8 mouse cellular contexts compared by ENCODE assay signal in genomic region chr1:75398761-75399402, GRCm38 (mm10). TPM values are rescaled to one million over a fixed set of nuclear protein-coding genes. Genes with fewer than 3 reads are reported as not detected.
A peak's percentile ranks its signal among the peaks of the same experiment; 100 is the strongest.
DNase-seq lines count a peak whose midpoint lies in the region; ATAC-seq and TF ChIP-seq lines count a peak whose summit lies in the region.

No protein-coding gene starts in this region.

- no peak for TF ChIP-seq EP300 in CH12.LX (IDR thresholded peaks at IDR 0.05; ENCODE audit: low read length)
- TF ChIP-seq EP300 in heart, adult 2 months (IDR thresholded peaks at IDR 0.05; ENCODE audit: insufficient read depth, low read depth, low read length), result peak; percentile 71; the same call in 1 of the 2 replicates
- TF ChIP-seq EP300 in liver, postnatal 0 days (IDR thresholded peaks at IDR 0.05; ENCODE audit: low read depth), result no peak

- H3K4me3 ChIP-seq in CH12.LX (replicated peaks in 1 of 3; ENCODE audit: low read depth in 2 of 3, low read length in 2 of 3, poor library complexity in 1 of 3), result peak overlapping the region in 1 of 3 experiments; percentile 2
- no peak overlapping the region for H3K4me3 ChIP-seq in cortical plate, adult 2 months (ENCODE audit: insufficient read depth, low read length)
- no peak overlapping the region for H3K4me3 ChIP-seq in heart, adult 2 months
- no peak overlapping the region for H3K4me3 ChIP-seq in intestine, postnatal 0 days (ENCODE audit: low read depth, low read length)
- no peak overlapping the region for H3K4me3 ChIP-seq in liver, postnatal 0 days (ENCODE audit: low read depth, low read length)
- H3K4me3 ChIP-seq in neural tube, embryonic 14.5 days (ENCODE audit: low read depth, low read length), result no peak overlapping the region

- no peak for TF ChIP-seq POLR2A in CH12.LX (IDR thresholded peaks at IDR 0.05; ENCODE audit: low read depth, low read length)
- no peak for TF ChIP-seq POLR2A in cortical plate, adult 2 months (IDR thresholded peaks at IDR 0.05; ENCODE audit: extremely low read depth, insufficient read depth, low read length)
- peak; percentile 55; the same call in 1 of the 2 replicates for TF ChIP-seq POLR2A in heart, adult 2 months (IDR thresholded peaks at IDR 0.05; ENCODE audit: insufficient read depth, low read depth, low read length)

- TF ChIP-seq RAD21 in CH12.LX (IDR thresholded peaks at IDR 0.05; ENCODE audit: low read depth, low read length), result peak; percentile 39

- H3K9me3 ChIP-seq in CH12.LX (replicated peaks; ENCODE audit: low read length), result no peaks in the 10 kb centered on the region
- no peaks in the 10 kb centered on the region for H3K9me3 ChIP-seq in intestine, postnatal 0 days (ENCODE audit: control insufficient read depth)
- no peaks in the 10 kb centered on the region for H3K9me3 ChIP-seq in liver, postnatal 0 days (ENCODE audit: low read length)
- no peaks in the 10 kb centered on the region for H3K9me3 ChIP-seq in neural tube, embryonic 14.5 days (ENCODE audit: control insufficient read depth, low read length)

- dilution Hi-C loops in CH12.LX (cut with MboI; ENCODE audit: extremely low pct_ligation_motif_present, extremely low pct_unique_long_range_greater_than_20kb, low sequenced_read_pairs), result no loop called here

- in situ Hi-C loops in CH12.LX (cut with MboI; ENCODE audit: low pct_ligation_motif_present, low pct_unique_long_range_greater_than_20kb, low sequenced_read_pairs), result no loop called here

- peaks cover 18 to 43% of the 10 kb centered on the region in 2 experiments for H3K4me1 ChIP-seq in CH12.LX (ENCODE audit: control insufficient read depth in 1 of 2, insufficient read depth in 2 of 2)
- peaks cover 5% of the 10 kb centered on the region; the same call in 1 of the 2 replicates for H3K4me1 ChIP-seq in cortical plate, adult 2 months (ENCODE audit: control insufficient read depth, insufficient read depth, low read length)
- H3K4me1 ChIP-seq in heart, adult 2 months (ENCODE audit: control insufficient read depth, insufficient read depth, low read length), result peaks cover 7% of the 10 kb centered on the region; the same call in 1 of the 2 replicates
- no peaks in the 10 kb centered on the region for H3K4me1 ChIP-seq in intestine, postnatal 0 days (replicated peaks; ENCODE audit: control insufficient read depth, insufficient read depth, low read length)
- H3K4me1 ChIP-seq in liver, postnatal 0 days (ENCODE audit: insufficient read depth), result peaks cover 5% of the 10 kb centered on the region
- H3K4me1 ChIP-seq in neural tube, embryonic 14.5 days (ENCODE audit: control insufficient read depth, insufficient read depth, low read length), result peaks cover 22% of the 10 kb centered on the region

- ATAC-seq in activated CD4-positive, CD25-positive, alpha-beta regulatory T cell, adult 4 months, result peak; percentile 65
- ATAC-seq in intestine, postnatal 0 days, result peak; percentile 70
- ATAC-seq in liver, postnatal 0 days, result peak; percentile 81
- ATAC-seq in neural tube, embryonic 14.5 days (ENCODE audit: low read depth), result peak; percentile 38; the same call in 1 of the 2 replicates
- ATAC-seq in monocyte, adult 5-6 weeks (replicated peaks; ENCODE audit: insufficient number of reproducible peaks, low FRiP score, low TSS enrichment, poor library complexity, severe bottlenecking), result no peak

- peaks cover 22 to 57% of the 10 kb centered on the region in 2 experiments for H3K36me3 ChIP-seq in CH12.LX (replicated peaks in 1 of 2; ENCODE audit: control insufficient read depth in 1 of 2, insufficient read depth in 1 of 2, low read length in 1 of 2)
- H3K36me3 ChIP-seq in heart, adult 2 months (ENCODE audit: control insufficient read depth, insufficient read depth, low read length), result peaks cover 5% of the 10 kb centered on the region
- peaks cover 17% of the 10 kb centered on the region for H3K36me3 ChIP-seq in intestine, postnatal 0 days (ENCODE audit: control insufficient read depth, insufficient read depth)
- H3K36me3 ChIP-seq in liver, postnatal 0 days (replicated peaks; ENCODE audit: insufficient read depth, low read length), result no peaks in the 10 kb centered on the region
- peaks cover 10% of the 10 kb centered on the region; the same call in 1 of the 2 replicates for H3K36me3 ChIP-seq in neural tube, embryonic 14.5 days (ENCODE audit: control insufficient read depth, insufficient read depth, low read length)

- no peaks in the 10 kb centered on the region for H3K27me3 ChIP-seq in CH12.LX (replicated peaks)
- H3K27me3 ChIP-seq in heart, adult 2 months (ENCODE audit: control insufficient read depth, insufficient read depth, low read length), result no peaks in the 10 kb centered on the region
- no peaks in the 10 kb centered on the region for H3K27me3 ChIP-seq in intestine, postnatal 0 days (replicated peaks; ENCODE audit: control insufficient read depth, insufficient read depth, low read length)
- H3K27me3 ChIP-seq in liver, postnatal 0 days (ENCODE audit: insufficient read depth, low read length), result no peaks in the 10 kb centered on the region
- H3K27me3 ChIP-seq in neural tube, embryonic 14.5 days (ENCODE audit: control insufficient read depth, insufficient read depth, low read length), result no peaks in the 10 kb centered on the region

- peak; percentile 78 for DNase-seq in CH12.LX (ENCODE audit: extremely low read depth)
- DNase-seq in heart, adult 2 months, result peak; percentile 66 to 87
- DNase-seq in liver, postnatal 0 days, result peak; percentile 73

- no peaks in the 10 kb centered on the region for H3K79me2 ChIP-seq in CH12.LX (replicated peaks; ENCODE audit: control insufficient read depth, extremely low read depth, insufficient read depth, poor library complexity, severe bottlenecking)
- H3K79me2 ChIP-seq in heart, adult 2 months (replicated peaks; ENCODE audit: control insufficient read depth, insufficient read depth, low read length), result no peaks in the 10 kb centered on the region

- peak; percentile 73 to 78 for TF ChIP-seq CTCF in CH12.LX (conservative IDR thresholded peaks at IDR 0.05 in 1 of 2, IDR thresholded peaks at IDR 0.05 in 1 of 2; ENCODE audit: low read depth in 2 of 2, low read length in 2 of 2)
- TF ChIP-seq CTCF in cortical plate, adult 2 months (IDR thresholded peaks at IDR 0.05; ENCODE audit: extremely low read depth, insufficient read depth, low read length), result peak; percentile 45
- TF ChIP-seq CTCF in heart, adult 2 months (IDR thresholded peaks at IDR 0.05), result peak; percentile 89
- TF ChIP-seq CTCF in intestine, postnatal 0 days (IDR thresholded peaks at IDR 0.05; ENCODE audit: low read depth), result peak; percentile 88
- TF ChIP-seq CTCF in liver, postnatal 0 days (IDR thresholded peaks at IDR 0.05; ENCODE audit: low read depth), result peak; percentile 74

- no peak overlapping the region; the same call in 1 of the 2 replicates for H3K4me2 ChIP-seq in CH12.LX (ENCODE audit: insufficient read depth, low read depth, poor library complexity, severe bottlenecking)
- H3K4me2 ChIP-seq in intestine, postnatal 0 days (replicated peaks; ENCODE audit: low read depth), result no peak overlapping the region
- H3K4me2 ChIP-seq in liver, postnatal 0 days (ENCODE audit: low read depth, low read length), result no peak overlapping the region
- no peak overlapping the region for H3K4me2 ChIP-seq in neural tube, embryonic 14.5 days (ENCODE audit: low read depth, low read length)

- H3K9ac ChIP-seq in CH12.LX (ENCODE audit: insufficient read depth, low read depth), result no peak overlapping the region
- peak overlapping the region; percentile 43 for H3K9ac ChIP-seq in heart, adult 2 months (ENCODE audit: low read depth, low read length)
- H3K9ac ChIP-seq in intestine, postnatal 0 days (ENCODE audit: low read depth, low read length), result no peak overlapping the region
- no peak overlapping the region for H3K9ac ChIP-seq in liver, postnatal 0 days (replicated peaks)
- H3K9ac ChIP-seq in neural tube, embryonic 14.5 days (replicated peaks; ENCODE audit: low read depth, low read length), result no peak overlapping the region

- intact Hi-C loops in heart, adult 2 months (cut with DNase I), result loop anchor here (10.0 kb wide), 1 partner anchor 54 kb away; no protein-coding TSS in a partner anchor

- WGBS in heart, adult 2 months, result 18% methylated on average over 9 of the region's 9 CpGs
- WGBS in intestine, postnatal 0 days, result 17% methylated on average over 9 of the region's 9 CpGs
- WGBS in liver, postnatal 0 days (ENCODE audit: insufficient replicate concordance), result 8% methylated on average over 9 of the region's 9 CpGs
- WGBS in neural tube, embryonic 14.5 days, result 15% methylated on average over 9 of the region's 9 CpGs

- no peak overlapping the region for H3K27ac ChIP-seq in CH12.LX (ENCODE audit: insufficient read depth, low read depth)
- H3K27ac ChIP-seq in cortical plate, adult 2 months (ENCODE audit: insufficient read depth, low read length), result peak overlapping the region; percentile 28; the same call in 1 of the 2 replicates
- peak overlapping the region; percentile 95 for H3K27ac ChIP-seq in heart, adult 2 months
- H3K27ac ChIP-seq in intestine, postnatal 0 days (ENCODE audit: low read depth, low read length), result peak overlapping the region; percentile 42
- H3K27ac ChIP-seq in liver, postnatal 0 days (ENCODE audit: low read depth), result 0 out of 2 replicates have a peak overlapping the region, but pooled peaks have one; percentile 12
- peak overlapping the region; percentile 55; the same call in 1 of the 2 replicates for H3K27ac ChIP-seq in neural tube, embryonic 14.5 days (ENCODE audit: low read depth, low read length)

RNA-seq across cellular contexts. Expression of gene Speg, which starts 23.8 kb away (rescaled TPM):
- total RNA-seq in CH12.LX (2012; rRNA removed) (14.2 and 18.8 TPM in 2 replicates), CH12.LX (2014; rRNA removed) (13.0 and 13.1 TPM in 2 replicates)
- 30.7 and 31.7 TPM in 2 replicates for polyA plus RNA-seq in CH12.LX (2012; ENCODE audit: insufficient read length, low read depth)
- not detected for polyA plus RNA-seq in activated CD4-positive, CD25-positive, alpha-beta regulatory T cell, adult 4 months (2017; shearing (Covaris generic))
- 164 and 170 TPM in 2 replicates for polyA plus RNA-seq in cortical plate, adult 2 months (2012; rRNA removed)
- total RNA-seq in heart, adult 2 months (2021), result 100 to 1,000 TPM; 131 to 135 TPM
- polyA plus RNA-seq in heart, adult 2 months (2012; rRNA removed), result 94.0 and 109 TPM in 2 replicates
- 20.1 and 21.3 TPM in 2 replicates for polyA plus RNA-seq in intestine, postnatal 0 days (2015; fragmentation: Nextera tagmentation; extraction: Ambion mirVana)
- polyA plus RNA-seq in liver, postnatal 0 days (2015; fragmentation: Nextera tagmentation; extraction: Ambion mirVana), result 3.4 and 3.5 TPM in 2 replicates
- 19.5 and 20.8 TPM in 2 replicates for polyA plus RNA-seq in neural tube, embryonic 14.5 days (2014; fragmentation: Nextera tagmentation; extraction: Ambion mirVana)
- total RNA-seq in monocyte, adult 5-6 weeks (2017), result 0.49 TPM in 1 of 3 replicates, not detected in the others

RNA-seq across cellular contexts. Expression of gene Gmppa, which starts 36.8 kb away (rescaled TPM):
- 139 and 153 TPM in 2 replicates for total RNA-seq in CH12.LX (2012; rRNA removed)
- total RNA-seq in CH12.LX (2014; rRNA removed), result 101 and 102 TPM in 2 replicates
- 126 and 131 TPM in 2 replicates for polyA plus RNA-seq in CH12.LX (2012; ENCODE audit: insufficient read length, low read depth)
- 10 to 100 TPM; 43.8 to 51.5 TPM for polyA plus RNA-seq in activated CD4-positive, CD25-positive, alpha-beta regulatory T cell, adult 4 months (2017; shearing (Covaris generic))
- 103 and 104 TPM in 2 replicates for polyA plus RNA-seq in cortical plate, adult 2 months (2012; rRNA removed)
- total RNA-seq in heart, adult 2 months (2021), result 10 to 100 TPM; 38.9 to 39.9 TPM
- 91.3 and 94.6 TPM in 2 replicates for polyA plus RNA-seq in heart, adult 2 months (2012; rRNA removed)
- polyA plus RNA-seq in intestine, postnatal 0 days (2015; fragmentation: Nextera tagmentation; extraction: Ambion mirVana), result 121 and 124 TPM in 2 replicates
- 21.0 and 22.0 TPM in 2 replicates for polyA plus RNA-seq in liver, postnatal 0 days (2015; fragmentation: Nextera tagmentation; extraction: Ambion mirVana)
- polyA plus RNA-seq in neural tube, embryonic 14.5 days (2014; fragmentation: Nextera tagmentation; extraction: Ambion mirVana), result 58.6 and 64.5 TPM in 2 replicates
- 39.2 to 56.0 TPM (median 55.4 TPM) in 3 replicates for total RNA-seq in monocyte, adult 5-6 weeks (2017)

RNA-seq across cellular contexts. Expression of gene Des, which starts 38.8 kb away (rescaled TPM):
- total RNA-seq in CH12.LX (2012; rRNA removed) (9.1 and 9.3 TPM in 2 replicates), CH12.LX (2014; rRNA removed) (10.0 and 11.7 TPM in 2 replicates)
- 18.9 and 20.9 TPM in 2 replicates for polyA plus RNA-seq in CH12.LX (2012; ENCODE audit: insufficient read length, low read depth)
- not detected for polyA plus RNA-seq in activated CD4-positive, CD25-positive, alpha-beta regulatory T cell, adult 4 months (2017; shearing (Covaris generic))
- 3.0 and 3.2 TPM in 2 replicates for polyA plus RNA-seq in cortical plate, adult 2 months (2012; rRNA removed)
- total RNA-seq in heart, adult 2 months (2021), result 1,000 to 10,000 TPM; 1,224 to 1,521 TPM
- 719 and 781 TPM in 2 replicates for polyA plus RNA-seq in heart, adult 2 months (2012; rRNA removed)
- polyA plus RNA-seq in intestine, postnatal 0 days (2015; fragmentation: Nextera tagmentation; extraction: Ambion mirVana), result 233 and 254 TPM in 2 replicates
- polyA plus RNA-seq in liver, postnatal 0 days (2015; fragmentation: Nextera tagmentation; extraction: Ambion mirVana), result 4.0 and 14.2 TPM in 2 replicates
- 1.1 TPM in 2 replicates for polyA plus RNA-seq in neural tube, embryonic 14.5 days (2014; fragmentation: Nextera tagmentation; extraction: Ambion mirVana)
- not detected in 3 replicates for total RNA-seq in monocyte, adult 5-6 weeks (2017)

RNA-seq across cellular contexts. Expression of gene Asic4, which starts 51.4 kb away (rescaled TPM):
- total RNA-seq in CH12.LX (2012; rRNA removed) (not detected in 2 replicates), CH12.LX (2014; rRNA removed) (not detected in 2 replicates)
- not detected in 2 replicates for polyA plus RNA-seq in CH12.LX (2012; ENCODE audit: insufficient read length, low read depth)
- polyA plus RNA-seq in activated CD4-positive, CD25-positive, alpha-beta regulatory T cell, adult 4 months (2017; shearing (Covaris generic)), result not detected
- 4.6 and 8.3 TPM in 2 replicates for polyA plus RNA-seq in cortical plate, adult 2 months (2012; rRNA removed)
- not detected for total RNA-seq in heart, adult 2 months (2021)
- not detected in 2 replicates for polyA plus RNA-seq in heart, adult 2 months (2012; rRNA removed)
- 0.97 and 1.2 TPM in 2 replicates for polyA plus RNA-seq in intestine, postnatal 0 days (2015; fragmentation: Nextera tagmentation; extraction: Ambion mirVana)
- polyA plus RNA-seq in liver, postnatal 0 days (2015; fragmentation: Nextera tagmentation; extraction: Ambion mirVana), result not detected in 2 replicates
- 4.7 and 6.9 TPM in 2 replicates for polyA plus RNA-seq in neural tube, embryonic 14.5 days (2014; fragmentation: Nextera tagmentation; extraction: Ambion mirVana)
- total RNA-seq in monocyte, adult 5-6 weeks (2017), result not detected in 3 replicates

Comparison
In these comparisons a context has a peak if more than half of its experiments do, and no peak if none do; other contexts are left out.
1. RNA of gene Des, which starts 38.8 kb away (polyA plus RNA-seq): 719 to 781 TPM in heart, adult 2 months and 233 to 254 TPM in intestine, postnatal 0 days; 18.9 to 20.9 TPM in CH12.LX, 4.0 to 14.2 TPM in liver, postnatal 0 days, 3.0 to 3.2 TPM in cortical plate, adult 2 months, 1.1 TPM in neural tube, embryonic 14.5 days and not detected in activated CD4-positive, CD25-positive, alpha-beta regulatory T cell, adult 4 months; every median in the first group is over 10 times any median in the second.
2. Peak in every context shown above with its lines, with median percentiles within 50 percentile points of each other: DNase-seq and CTCF ChIP-seq.